ENCODE assay signal across 17 mouse cellular contexts in genomic region chr10:94071641-94072040, GRCm38 (mm10). TPM values are rescaled to one million over a fixed set of nuclear protein-coding genes. Genes with fewer than 3 reads are reported as not detected.
DNase-seq lines count a peak whose midpoint lies in the region; ATAC-seq lines count a peak whose summit lies in the region.
"Had no signal": no experiment of that assay in that cellular context is flagged by ENCODE, and none has a peak within 500 bp of the region (broad histone marks: within the 10 kb centered on the region; RNA-seq: fewer than 3 reads in every experiment).

No protein-coding gene starts in this region.

- H3K36me3 ChIP-seq in heart, embryonic 12.5 days = peaks cover 8% of the 10 kb centered on the region
- H3K36me3 ChIP-seq in limb, embryonic 12.5 days = peaks cover 10% of the 10 kb centered on the region; the same call in 1 of the 2 replicates
- peaks cover 17% of the 10 kb centered on the region for H3K36me3 ChIP-seq in limb, embryonic 10.5 days
- peaks cover 15% of the 10 kb centered on the region for H3K36me3 ChIP-seq in liver, embryonic 12.5 days
- peaks cover 4% of the 10 kb centered on the region; the same call in 1 of the 2 replicates for H3K36me3 ChIP-seq in liver, embryonic 16.5 days (ENCODE audit: control insufficient read depth, insufficient read depth)
- H3K36me3 ChIP-seq: forebrain, embryonic 15.5 days had no signal

- H3K9ac ChIP-seq in heart, embryonic 12.5 days = no peak overlapping the region
- no peak overlapping the region for H3K9ac ChIP-seq in limb, embryonic 12.5 days (replicated peaks)
- no peak overlapping the region for H3K9ac ChIP-seq in liver, embryonic 12.5 days
- H3K9ac ChIP-seq in liver, embryonic 16.5 days (ENCODE audit: low read depth, low read length) = no peak overlapping the region
- H3K9ac ChIP-seq: embryonic facial prominence, embryonic 15.5 days; forebrain, embryonic 15.5 days; hindbrain, embryonic 13.5 days had no signal

- no peaks in the 10 kb centered on the region for H3K9me3 ChIP-seq in heart, embryonic 12.5 days (replicated peaks)
- 0 out of 2 replicates have a peak, but pooled peaks cover 6% of the 10 kb centered on the region for H3K9me3 ChIP-seq in limb, embryonic 12.5 days
- no peaks in the 10 kb centered on the region for H3K9me3 ChIP-seq in limb, embryonic 10.5 days (replicated peaks)
- no peaks in the 10 kb centered on the region for H3K9me3 ChIP-seq in liver, embryonic 12.5 days (replicated peaks)
- no peaks in the 10 kb centered on the region for H3K9me3 ChIP-seq in liver, embryonic 16.5 days (replicated peaks; ENCODE audit: control insufficient read depth, low read length)
- H3K9me3 ChIP-seq: embryonic facial prominence, embryonic 15.5 days; forebrain, embryonic 15.5 days; hindbrain, embryonic 13.5 days had no signal

- no peak for DNase-seq in heart, adult 18-20 months
- DNase-seq in limb, embryonic 10.5 days (ENCODE audit: low spot score) = no peak
- no peak for DNase-seq in testis, postnatal 10 days (ENCODE audit: low spot score)
- no peak for DNase-seq in embryo, embryonic 10 days (ENCODE audit: low spot score)
- DNase-seq: adrenal gland, postnatal 25 days; cerebellum, adult 9-11 months; embryo, embryonic 11 days; gastrocnemius, postnatal 36 days had no signal

- no peak for ATAC-seq in heart, embryonic 12.5 days (ENCODE audit: insufficient number of reproducible peaks, low FRiP score)
- ATAC-seq in limb, embryonic 12.5 days (ENCODE audit: insufficient number of reproducible peaks, insufficient read depth, low FRiP score, low TSS enrichment, low read depth) = no peak
- no peak for ATAC-seq in liver, embryonic 12.5 days
- ATAC-seq in liver, embryonic 16.5 days (ENCODE audit: low read depth) = 0 out of 2 replicates have a peak, but pooled peaks have one; percentile 9
- ATAC-seq: activated CD4-positive, CD25-positive, alpha-beta regulatory T cell, adult 4 months; forebrain, embryonic 15.5 days; hindbrain, postnatal 0 days had no signal

- H3K4me1 ChIP-seq in heart, embryonic 12.5 days (replicated peaks) = peaks cover 37% of the 10 kb centered on the region
- peaks cover 25% of the 10 kb centered on the region for H3K4me1 ChIP-seq in limb, embryonic 12.5 days (replicated peaks)
- peaks cover 24% of the 10 kb centered on the region for H3K4me1 ChIP-seq in limb, embryonic 10.5 days
- H3K4me1 ChIP-seq in liver, embryonic 12.5 days = peaks cover 50% of the 10 kb centered on the region
- H3K4me1 ChIP-seq in liver, embryonic 16.5 days (ENCODE audit: control insufficient read depth, low read depth, low read length) = peaks cover 30% of the 10 kb centered on the region

- no peak overlapping the region for H3K4me3 ChIP-seq in heart, embryonic 12.5 days
- no peak overlapping the region for H3K4me3 ChIP-seq in limb, embryonic 12.5 days (replicated peaks)
- no peak overlapping the region for H3K4me3 ChIP-seq in limb, embryonic 10.5 days
- no peak overlapping the region for H3K4me3 ChIP-seq in liver, embryonic 12.5 days
- no peak overlapping the region for H3K4me3 ChIP-seq in liver, embryonic 16.5 days (ENCODE audit: low read depth, low read length)
- H3K4me3 ChIP-seq: embryonic facial prominence, embryonic 15.5 days; forebrain, embryonic 15.5 days; hindbrain, embryonic 13.5 days had no signal

- no peaks in the 10 kb centered on the region for H3K27me3 ChIP-seq in heart, embryonic 12.5 days (replicated peaks)
- H3K27me3 ChIP-seq in limb, embryonic 12.5 days = no peaks in the 10 kb centered on the region
- no peaks in the 10 kb centered on the region for H3K27me3 ChIP-seq in limb, embryonic 10.5 days (ENCODE audit: low read depth, poor library complexity, severe bottlenecking)
- no peaks in the 10 kb centered on the region for H3K27me3 ChIP-seq in liver, embryonic 12.5 days (replicated peaks)
- H3K27me3 ChIP-seq in liver, embryonic 16.5 days (ENCODE audit: control insufficient read depth, insufficient read depth, low read depth, low read length) = no peaks in the 10 kb centered on the region
- H3K27me3 ChIP-seq: embryonic facial prominence, embryonic 15.5 days; forebrain, embryonic 15.5 days; hindbrain, embryonic 13.5 days had no signal

- WGBS in heart, embryonic 12.5 days = 82% methylated on average over 7 of the region's 7 CpGs
- 54% methylated on average over 7 of the region's 7 CpGs for WGBS in limb, embryonic 12.5 days
- whole genome bisulfite sequencing in limb, embryonic 10.5 days = 45% methylated on average over 7 of the region's 7 CpGs
- WGBS in liver, embryonic 12.5 days (ENCODE audit: insufficient replicate concordance) = 76% methylated on average over 7 of the region's 7 CpGs
- 73% methylated on average over 7 of the region's 7 CpGs for WGBS in liver, embryonic 16.5 days (ENCODE audit: insufficient replicate concordance)

- peak overlapping the region; percentile 11; the same call in 1 of the 2 replicates for H3K27ac ChIP-seq in heart, embryonic 12.5 days (ENCODE audit: poor library complexity, severe bottlenecking)
- H3K27ac ChIP-seq in limb, embryonic 12.5 days = peak overlapping the region; percentile 83; the same call in 1 of the 2 replicates
- no peak overlapping the region for H3K27ac ChIP-seq in limb, embryonic 10.5 days
- H3K27ac ChIP-seq in liver, embryonic 12.5 days = peak overlapping the region; percentile 86
- H3K27ac ChIP-seq in liver, embryonic 16.5 days (ENCODE audit: low read length) = peak overlapping the region; percentile 83
- H3K27ac ChIP-seq: forebrain, embryonic 15.5 days had no signal

- no peak overlapping the region for H3K4me2 ChIP-seq in heart, embryonic 12.5 days
- H3K4me2 ChIP-seq in limb, embryonic 12.5 days = no peak overlapping the region
- H3K4me2 ChIP-seq in liver, embryonic 12.5 days = no peak overlapping the region
- H3K4me2 ChIP-seq in liver, embryonic 16.5 days (ENCODE audit: low read depth, low read length) = peak overlapping the region; percentile 34
- H3K4me2 ChIP-seq: embryonic facial prominence, embryonic 15.5 days; forebrain, embryonic 15.5 days; hindbrain, embryonic 13.5 days had no signal

RNA-seq across cellular contexts. Expression of gene Fgd6, which starts 35.8 kb away (rescaled TPM):
- polyA plus RNA-seq in heart, embryonic 12.5 days (2016; fragmentation: Nextera tagmentation; extraction: Ambion mirVana) = 3.7 and 4.0 TPM in 2 replicates
- total RNA-seq in heart, adult 18-20 months (2021) = 1 to 10 TPM; 5.1 to 5.6 TPM
- polyA plus RNA-seq in limb, embryonic 12.5 days (2016; fragmentation: Nextera tagmentation; extraction: Ambion mirVana) = 4.6 TPM in 2 replicates
- polyA plus RNA-seq in limb, embryonic 10.5 days (2016; fragmentation: Nextera tagmentation; extraction: Ambion mirVana) = 4.0 and 4.5 TPM in 2 replicates
- 3.5 and 3.7 TPM in 2 replicates for polyA plus RNA-seq in liver, embryonic 12.5 days (2016; fragmentation: Nextera tagmentation; extraction: Ambion mirVana)
- 3.5 and 3.7 TPM in 2 replicates for polyA plus RNA-seq in liver, embryonic 16.5 days (2015; fragmentation: Nextera tagmentation; extraction: Ambion mirVana)

RNA-seq across cellular contexts. Expression of gene Vezt, which starts 36.0 kb away (rescaled TPM):
- 29.4 and 30.5 TPM in 2 replicates for polyA plus RNA-seq in heart, embryonic 12.5 days (2016; fragmentation: Nextera tagmentation; extraction: Ambion mirVana)
- total RNA-seq in heart, adult 18-20 months (2021) = 10 to 100 TPM; 36.9 to 37.7 TPM
- polyA plus RNA-seq in limb, embryonic 12.5 days (2016; fragmentation: Nextera tagmentation; extraction: Ambion mirVana) = 30.0 and 33.2 TPM in 2 replicates
- 19.9 and 25.9 TPM in 2 replicates for polyA plus RNA-seq in limb, embryonic 10.5 days (2016; fragmentation: Nextera tagmentation; extraction: Ambion mirVana)
- polyA plus RNA-seq in liver, embryonic 12.5 days (2016; fragmentation: Nextera tagmentation; extraction: Ambion mirVana) = 13.3 and 16.5 TPM in 2 replicates
- 10.4 and 11.3 TPM in 2 replicates for polyA plus RNA-seq in liver, embryonic 16.5 days (2015; fragmentation: Nextera tagmentation; extraction: Ambion mirVana)
